Mouse (Mus musculus) testis, adult 2 months (tissue): ENCODE measurements at regions not wholly inside any gene's neighbourhood (a gene's known extent, or its start where the extent isn't known, plus 50 kb on each side); places are given as distances from the start of the nearest gene placed in this dataset.

ENCODE experiments used
- CTCF ChIP-seq: fragments of 200-500 bp; IDR thresholded peaks from 2 replicates; pipeline ENCODE4 v1.5.1; 2012; ENCODE audit warnings: low read depth, mild to moderate bottlenecking, inconsistent platforms, low read length, moderate library complexity; ENCODE audit not compliant: control insufficient read depth, insufficient read depth, insufficient replicate concordance
- POLR2A ChIP-seq: fragments of 200-500 bp; IDR thresholded peaks from 2 replicates; pipeline ENCODE4 v1.6.1; 2012; ENCODE audit warnings: low read depth, mild to moderate bottlenecking, inconsistent platforms, low read length, moderate library complexity; ENCODE audit not compliant: control insufficient read depth

DNA sequence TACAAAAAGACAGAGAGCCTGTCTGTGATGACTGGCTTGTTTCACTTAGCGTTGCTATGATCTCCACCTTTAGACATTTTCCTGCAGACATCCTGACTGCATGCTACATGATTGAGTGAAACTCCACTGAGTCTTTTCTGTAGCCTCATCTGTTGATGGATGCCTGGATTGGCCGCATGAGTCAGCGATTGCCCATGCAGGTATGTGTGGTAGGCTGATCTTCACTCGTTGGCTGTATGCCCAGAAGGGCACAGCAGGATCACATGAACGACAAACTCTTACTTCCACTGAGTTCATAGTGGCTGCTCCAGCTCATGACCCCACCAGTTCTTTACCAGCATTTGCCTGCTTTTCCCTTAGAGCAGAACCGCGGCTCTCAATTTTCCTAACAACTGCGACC is 266.6 kb upstream of the Adamts16 start:
- TF ChIP-seq CTCF (no peak), POLR2A (no peak)
